Mouse (Mus musculus) MEL (cell line): ENCODE data around the gene Ccar1.

Experiments used
- CHD2 ChIP-seq: IDR thresholded peaks from 2 replicates; pipeline ENCODE4 v1.6.1; 2011; ENCODE audit warnings: low read length, improper control_type of control experiment
- CTCF ChIP-seq, 3 experiments: IDR thresholded peaks in 2 of 3; conservative IDR thresholded peaks in 1 of 3; 2 replicates each; pipeline ENCODE4 v1.5.1; 2011 to 2012; ENCODE audit warnings: low read length in 3 of 3, low read depth in 2 of 3, mild to moderate bottlenecking in 2 of 3, improper control_type of control experiment in 1 of 3, inconsistent platforms in 1 of 3, mixed read lengths in 1 of 3, moderate library complexity in 1 of 3; ENCODE audit not compliant: control insufficient read depth in 1 of 3, insufficient read depth in 1 of 3, poor library complexity in 1 of 3, severe bottlenecking in 1 of 3
- EP300 ChIP-seq, 2 experiments: IDR thresholded peaks; 2 replicates each; pipeline ENCODE4 v1.6.1; 2011; ENCODE audit warnings: improper control_type of control experiment in 2 of 2, low read length in 2 of 2, low read depth in 1 of 2, mild to moderate bottlenecking in 1 of 2
- MAFK ChIP-seq: IDR thresholded peaks from 2 replicates; pipeline ENCODE4 v1.6.1; 2011; ENCODE audit warnings: low read depth, mild to moderate bottlenecking, low read length, improper control_type of control experiment, borderline replicate concordance
- NELFE ChIP-seq: IDR thresholded peaks from 2 replicates; pipeline ENCODE4 v1.6.1; 2011; ENCODE audit warnings: low read depth, low read length, improper control_type of control experiment
- POLR2AphosphoS2 ChIP-seq: IDR thresholded peaks from 2 replicates; pipeline ENCODE4 v1.6.1; 2011; ENCODE audit warnings: low read length, improper control_type of control experiment

DNA sequence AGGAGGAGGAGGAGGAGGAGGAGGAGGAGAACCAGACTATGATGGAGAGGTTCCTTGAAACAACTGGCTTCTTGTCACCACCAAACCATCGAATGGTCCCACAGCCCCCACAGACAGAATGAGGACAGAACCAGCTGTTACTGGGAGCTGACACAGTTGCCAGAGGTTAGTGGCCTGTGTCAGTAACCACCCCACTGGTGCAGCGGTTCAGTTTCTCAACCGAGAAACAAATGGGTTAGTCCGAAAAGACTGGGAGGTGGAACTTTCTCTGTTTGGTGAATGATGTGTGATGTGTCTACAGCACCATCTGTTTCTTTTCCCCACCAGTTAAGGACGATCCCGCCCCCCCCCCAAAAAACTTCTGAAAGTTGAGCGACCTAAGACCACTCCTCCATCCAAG is 67.2 kb downstream of the Ccar1 start:
- TF ChIP-seq NELFE (no peak), POLR2AphosphoS2 (no peak), EP300 (IDR thresholded peaks at IDR 0.05; ENCODE audit: low read depth in 1 of 2, low read length in 2 of 2) (no peak), CHD2 (no peak), MAFK (no peak), CTCF (IDR thresholded peaks at IDR 0.05 in 2 of 3, conservative IDR thresholded peaks at IDR 0.05 in 1 of 3; ENCODE audit: control insufficient read depth in 1 of 3, insufficient read depth in 1 of 3, low read depth in 2 of 3, low read length in 3 of 3, poor library complexity in 1 of 3, severe bottlenecking in 1 of 3) (no peak)
